Mouse (Mus musculus): ENCODE measurements around the gene Cox8b.

GRCm38 (mm10) chr7:140922398-140923069 lies 22.3 kb upstream of the Cox8b start:
- TF ChIP-seq GATA1 (IDR thresholded peaks at IDR 0.05; ENCODE audit: borderline replicate concordance, low read length): no peak
- TF ChIP-seq FLI1 (IDR thresholded peaks at IDR 0.05; ENCODE audit: low read length): no peak

All from megakaryocyte, embryonic 14.5 days (primary cell).